Mouse (Mus musculus) MEL-GATA-1-ER (cell line): Measurements from ENCODE around the gene Npw.
A peak's percentile ranks its signal among the peaks of the same experiment; 100 is the strongest.

Experiments
- DNase-seq: peaks from one replicate; pipeline ENCODE4 v3.0.0-alpha.2; 2012; ENCODE audit warnings: low read depth; ENCODE audit errors: extremely low read depth

The Npw gene

GRCm38 (mm10) chr17:24641944-24642343 is 16.3 kb downstream of the Npw start:
- no peak for DNase-seq

GRCm38 (mm10) chr17:24640581-24640980 is 17.7 kb downstream of the Npw start:
- DNase-seq = no peak

GRCm38 (mm10) chr17:24640119-24640518 is 18.1 kb downstream of the Npw start:
- no peak for DNase-seq

DNA sequence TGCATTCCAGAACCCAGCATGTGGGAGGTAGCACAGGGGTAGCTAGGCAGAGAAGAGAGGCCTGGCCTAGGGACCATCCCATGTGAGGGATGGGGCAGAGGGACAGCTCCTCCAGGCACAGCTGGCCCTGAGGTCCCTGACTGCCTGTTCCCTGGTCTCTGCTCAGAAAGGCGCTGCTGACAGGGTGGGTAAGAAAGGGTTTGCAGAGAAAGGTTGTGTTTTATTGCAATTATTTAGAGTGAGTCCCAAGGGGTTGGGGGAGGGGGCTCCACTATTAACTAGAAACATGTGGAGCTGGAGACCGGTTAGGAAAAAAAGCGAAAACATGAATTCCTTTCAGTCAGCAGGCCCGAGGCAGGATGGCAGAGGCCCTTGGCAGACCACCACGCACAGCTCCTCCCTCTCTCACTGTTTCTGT is 18.7 kb downstream of the Npw start:
- DNase-seq = no peak

DNA sequence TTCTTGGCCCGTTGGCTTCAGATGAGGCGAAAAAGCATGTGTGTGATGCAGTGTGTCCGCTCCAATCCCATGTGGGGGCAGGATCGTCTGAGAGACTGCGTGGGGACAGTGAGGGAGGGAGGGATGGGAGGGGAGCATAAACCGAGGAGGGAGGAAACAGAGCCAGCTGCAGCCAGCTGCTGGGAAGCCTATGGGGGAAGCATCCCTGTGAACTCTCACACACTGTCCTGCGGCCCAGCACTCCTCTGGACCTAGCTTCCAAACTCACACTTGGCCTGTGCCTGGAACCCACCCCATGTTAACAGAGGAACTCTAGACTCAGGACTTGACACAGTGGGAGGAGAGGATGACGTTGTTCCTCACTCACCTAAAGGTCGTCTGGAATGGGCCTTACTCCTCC is 19.4 kb downstream of the Npw start:
- DNase-seq = no peak

DNA sequence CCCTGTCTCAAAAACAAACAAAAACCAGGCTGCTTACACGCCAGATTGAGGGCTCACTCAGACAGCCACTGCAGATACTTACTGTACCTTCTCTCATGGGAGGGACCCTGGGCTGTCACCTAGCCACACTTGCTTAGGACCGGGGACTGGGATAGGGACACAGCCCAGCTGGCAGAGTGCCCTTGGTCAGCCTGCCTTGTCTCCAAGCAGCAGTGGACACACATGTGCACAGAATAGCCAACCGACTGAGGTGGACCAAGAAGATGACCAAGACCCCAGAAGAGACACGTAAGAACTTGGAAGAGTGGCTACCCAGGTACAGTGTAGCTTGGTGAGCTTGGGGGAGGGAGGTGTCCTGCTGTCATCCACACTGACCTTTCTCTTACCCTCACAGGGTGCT is 20.0 kb downstream of the Npw start:
- no peak for DNase-seq

DNA sequence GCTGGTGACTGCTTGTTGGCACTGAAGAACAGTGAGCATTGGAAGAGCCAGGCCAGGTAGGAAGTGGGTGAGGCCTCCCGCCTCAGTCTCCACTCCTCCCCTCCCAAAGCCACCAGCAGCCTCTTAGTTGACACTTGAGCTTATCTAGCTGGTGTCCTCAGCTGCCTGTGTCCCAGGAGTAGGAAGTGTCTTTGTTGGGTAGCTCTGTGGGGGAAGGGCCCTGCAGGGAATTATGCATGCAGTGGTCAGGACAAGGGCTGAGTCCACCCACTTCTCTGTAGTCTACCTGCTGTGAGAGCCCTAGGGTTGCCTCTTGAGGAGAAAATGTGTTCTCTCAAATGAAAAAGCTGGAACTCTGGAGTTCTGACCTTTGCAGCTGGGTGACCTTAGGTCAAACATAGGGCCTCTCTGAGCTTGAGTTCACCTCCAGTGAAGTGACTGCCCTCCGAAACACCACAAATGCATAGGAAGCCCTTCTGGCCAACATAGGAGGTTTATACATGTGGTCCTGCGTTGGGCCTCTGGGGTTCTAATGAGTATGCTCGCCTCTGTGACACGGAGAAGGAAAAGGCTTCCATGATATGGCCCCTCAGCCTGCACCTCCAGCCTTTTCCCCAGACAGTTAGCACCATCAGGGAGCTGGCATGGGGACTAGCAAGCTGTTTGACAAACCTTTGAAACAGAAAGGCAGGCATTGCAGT is 21.3 kb downstream of the Npw start:
- DNase-seq = no peak

DNA sequence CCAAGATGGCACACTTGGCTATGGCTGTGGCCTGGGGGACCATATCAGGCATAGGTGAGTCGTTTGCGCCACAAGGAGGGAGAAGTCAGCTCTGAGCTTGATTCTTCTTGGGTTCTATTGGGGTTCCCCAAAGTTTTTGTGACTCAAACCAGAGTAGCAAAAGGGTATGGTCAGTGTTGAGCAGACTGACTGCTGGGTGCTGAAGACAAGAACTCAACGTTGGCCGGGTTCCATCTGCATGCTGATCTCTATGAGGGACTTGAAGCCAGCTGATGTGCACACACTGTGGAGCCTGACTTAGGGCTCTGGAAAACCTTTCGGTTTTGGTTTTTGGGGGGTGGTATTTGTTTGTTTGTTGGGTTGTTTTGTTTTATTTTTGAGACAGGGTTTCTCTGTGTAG is 22.6 kb downstream of the Npw start:
- no peak for DNase-seq

- DNase-seq = no peak
Measured at GRCm38 (mm10) chr17:24635024-24635423, 23.2 kb downstream of the Npw start.

DNA sequence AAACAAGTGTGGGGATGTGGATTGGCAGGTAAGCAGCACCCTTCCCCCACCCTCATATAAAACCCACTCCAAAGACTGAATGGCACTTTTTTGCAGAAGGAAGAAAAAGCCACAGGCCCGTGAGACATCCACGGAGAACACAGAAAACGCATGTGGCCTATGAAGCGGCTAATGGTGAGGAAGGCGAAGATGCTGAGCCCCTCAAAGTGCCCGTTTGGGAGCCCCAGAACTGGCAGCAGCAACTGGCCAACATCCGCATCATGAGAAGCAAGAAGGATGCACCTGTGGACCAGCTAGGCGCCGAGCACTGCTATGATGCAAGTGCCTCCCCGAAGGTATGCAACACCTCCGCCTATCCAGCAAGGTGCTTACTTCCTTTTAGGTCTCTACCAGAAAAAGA is 24.4 kb downstream of the Npw start:
- no peak for DNase-seq

- DNase-seq = peak; percentile 40
Measured at GRCm38 (mm10) chr17:24632813-24633449, 25.3 kb downstream of the Npw start.

- peak; percentile 87 for DNase-seq
Measured at GRCm38 (mm10) chr17:24632167-24632812, 26.0 kb downstream of the Npw start, which contains the start of the genes Tsc2 and Nthl1. Tsc2 (minus strand) TSS chr17:24632630. Nthl1 (plus strand) TSS chr17:24632680.

- DNase-seq = no peak
Measured at GRCm38 (mm10) chr17:24630072-24630471, 28.2 kb downstream of the Npw start.

- peak; percentile 56 for DNase-seq
Measured at GRCm38 (mm10) chr17:24628646-24629045, 29.6 kb downstream of the Npw start.

DNA sequence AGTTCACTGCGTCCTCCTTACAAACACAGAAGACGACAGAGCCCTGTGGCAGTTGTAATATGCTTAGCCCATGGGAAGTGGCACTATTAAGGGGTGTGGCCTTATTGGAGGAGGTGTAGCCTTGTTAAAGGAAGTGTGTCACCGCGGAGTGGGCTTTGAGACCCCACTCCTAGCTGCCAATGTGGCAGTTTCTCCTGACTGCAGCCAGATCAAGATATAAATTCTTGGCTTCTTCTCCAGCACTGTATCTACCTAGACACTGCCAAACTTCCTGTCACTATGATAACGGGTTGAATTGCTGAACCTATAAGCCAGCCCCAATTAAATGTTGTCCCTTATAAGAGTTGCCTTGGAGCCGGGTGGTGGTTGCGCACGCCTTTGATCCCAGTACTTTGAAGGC is 32.8 kb downstream of the Npw start:
- DNase-seq = no peak

DNA sequence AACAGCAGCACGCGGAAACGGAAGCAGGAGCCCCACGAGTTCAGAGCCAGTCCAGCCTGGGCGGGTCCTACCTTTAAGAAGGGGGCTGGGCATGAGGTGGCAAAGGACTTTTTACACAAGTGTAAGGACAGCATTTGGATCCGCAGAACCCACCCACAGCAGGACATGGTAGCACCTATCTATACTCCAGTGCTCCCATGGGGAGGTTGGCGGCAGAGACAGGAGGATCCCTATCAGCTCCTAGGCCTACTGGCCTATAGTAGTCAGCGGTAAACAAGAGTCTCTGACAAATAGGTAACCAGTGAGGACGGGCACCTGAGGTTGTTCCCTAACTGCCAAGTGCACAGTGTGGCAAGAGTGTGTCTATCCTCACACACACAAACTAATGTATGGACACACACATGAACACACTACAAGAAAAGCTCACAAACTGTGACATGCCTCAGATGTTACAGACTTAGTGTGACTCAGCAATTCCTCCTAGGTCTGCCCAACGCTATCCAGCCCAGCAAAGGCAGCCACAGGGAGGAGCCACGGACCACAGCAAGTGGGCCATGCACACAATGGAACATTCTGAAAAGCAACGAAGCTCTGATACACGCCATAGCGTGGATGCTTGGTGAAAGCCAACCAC is 40.6 kb downstream of the Npw start:
- peak; percentile 56 for DNase-seq

DNA sequence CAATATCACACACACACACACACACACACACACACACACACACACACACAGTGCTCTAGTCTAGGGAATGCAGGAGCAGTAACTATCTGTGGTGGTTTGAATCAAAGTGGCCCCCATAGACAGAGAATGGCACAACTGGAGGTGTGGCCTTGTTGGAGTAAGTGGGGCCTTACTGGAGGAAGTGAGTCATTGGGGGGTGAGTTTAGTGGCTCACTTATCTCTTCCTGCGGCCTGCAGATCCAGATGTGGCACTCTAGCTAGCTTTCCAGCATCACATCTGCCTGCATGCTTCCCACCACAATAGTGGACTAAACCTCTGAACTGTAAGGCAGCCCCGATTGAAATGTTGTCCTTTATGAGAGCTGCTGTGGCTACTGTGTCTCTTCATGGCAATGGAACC is 47.5 kb downstream of the Npw start:
- no peak for DNase-seq

DNA sequence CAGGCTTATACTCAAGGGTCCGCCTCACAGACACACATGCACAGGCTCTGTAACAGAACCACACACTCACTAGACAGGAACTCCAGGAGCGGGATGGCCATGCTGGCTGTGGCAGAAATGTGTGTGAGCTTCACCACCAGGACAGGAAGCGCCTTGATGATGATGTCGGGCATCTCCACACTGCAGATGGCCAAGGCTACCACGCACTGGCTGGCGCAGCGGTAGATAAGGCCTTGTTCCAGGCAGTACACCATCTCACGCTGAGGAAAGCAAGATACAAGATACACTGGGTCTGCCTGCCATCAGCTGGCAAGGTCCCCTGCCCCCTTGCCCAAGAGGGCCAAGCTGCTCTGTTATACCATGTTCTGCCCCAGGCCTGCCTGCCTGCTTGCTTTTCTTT is 49.4 kb downstream of the Npw start:
- no peak for DNase-seq

DNA sequence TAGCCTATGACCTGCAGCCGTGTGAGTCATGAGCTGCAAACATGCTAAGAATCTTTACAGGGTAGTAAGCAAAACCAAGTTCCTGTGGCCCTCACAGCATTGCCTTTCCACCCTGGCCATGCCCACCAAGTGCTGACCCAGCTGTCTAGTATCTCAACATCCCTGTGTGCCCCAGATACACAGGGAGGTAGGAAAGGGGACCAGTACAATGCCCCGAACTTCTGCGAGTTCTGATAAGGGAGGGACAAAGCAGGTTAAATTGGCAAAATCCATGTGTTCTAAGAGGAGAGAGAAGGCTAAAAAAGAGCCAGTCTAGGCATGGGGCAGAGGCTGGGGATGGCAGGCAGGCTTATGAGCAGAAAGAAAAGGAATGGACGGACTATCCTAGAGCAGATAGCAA is 49.9 kb downstream of the Npw start:
- no peak for DNase-seq
